Mouse (Mus musculus): ENCODE measurements at regions not wholly inside any gene's neighbourhood (a gene's known extent, or its start where the extent isn't known, plus 50 kb on each side); places are given as distances from the start of the nearest gene placed in this dataset.

GRCm38 (mm10) chr3:112137940-112138339 is 1120.7 kb downstream of the Amy2a5 start:
- in situ Hi-C loops (cut with MboI, MseI): no loop called here

- in situ Hi-C loops (cut with MboI, MseI): no loop called here
These were observed 1137.0 kb downstream of the Amy2a5 start for GRCm38 (mm10) chr3:112121601-112122000.

- in situ Hi-C loops (cut with MboI, MseI): no loop called here
These were observed 1158.0 kb downstream of the Amy2a5 start for GRCm38 (mm10) chr3:112100606-112101005.

- in situ Hi-C loops (cut with MboI, MseI): loop anchor here in 1 of 2 experiments (25.0 kb wide), 1 partner anchor 1449 kb away; the partner anchor contains the start of gene Amy2a1
These were observed 1170.1 kb downstream of the Amy2a5 start for GRCm38 (mm10) chr3:112088551-112088950.
